Mouse (Mus musculus) CH12.LX (cell line): ENCODE results near the gene Prr13.

Source experiments
- BHLHE40 ChIP-seq: IDR thresholded peaks from 2 replicates; pipeline ENCODE4 v1.6.1; 2011; ENCODE audit warnings: mild to moderate bottlenecking, low read depth, low read length, improper control_type of control experiment
- CHD1 ChIP-seq: IDR thresholded peaks from 2 replicates; pipeline ENCODE4 v1.6.1; 2012; ENCODE audit warnings: low read depth, low read length, improper control_type of control experiment, inconsistent platforms
- CHD2 ChIP-seq: IDR thresholded peaks from 2 replicates; pipeline ENCODE4 v1.6.1; 2011; ENCODE audit warnings: low read length, improper control_type of control experiment
- CTCF ChIP-seq, 2 experiments: IDR thresholded peaks in 1 of 2; conservative IDR thresholded peaks in 1 of 2; 2 replicates each; pipeline ENCODE4 v1.5.1; 2011 to 2012; ENCODE audit warnings: low read depth in 2 of 2, low read length in 2 of 2, improper control_type of control experiment in 1 of 2, inconsistent platforms in 1 of 2, mild to moderate bottlenecking in 1 of 2, moderate library complexity in 1 of 2
- GABPA ChIP-seq: IDR thresholded peaks from 2 replicates; pipeline ENCODE4 v1.6.1; 2012; ENCODE audit warnings: low read depth, low read length, improper control_type of control experiment, inconsistent platforms; ENCODE audit not compliant: insufficient replicate concordance
- HCFC1 ChIP-seq: IDR thresholded peaks from 2 replicates; pipeline ENCODE4 v1.6.1; 2012; ENCODE audit warnings: low read depth, mild to moderate bottlenecking, inconsistent platforms, low read length, improper control_type of control experiment
- MAFK ChIP-seq: IDR thresholded peaks from 2 replicates; pipeline ENCODE4 v1.6.1; 2011; ENCODE audit warnings: low read length, improper control_type of control experiment; ENCODE audit not compliant: insufficient replicate concordance
- MAX ChIP-seq: IDR thresholded peaks from 2 replicates; pipeline ENCODE4 v1.6.1; 2011; ENCODE audit warnings: low read length, improper control_type of control experiment
- MEF2A ChIP-seq: IDR thresholded peaks from 2 replicates; pipeline ENCODE4 v1.6.1; 2014; ENCODE audit warnings: low read depth, mild to moderate bottlenecking, inconsistent platforms, low read length, improper control_type of control experiment, borderline replicate concordance
- NELFE ChIP-seq: IDR thresholded peaks from 2 replicates; pipeline ENCODE4 v1.6.1; 2011; ENCODE audit warnings: low read depth, low read length, improper control_type of control experiment
- POLR2A ChIP-seq: IDR thresholded peaks from 2 replicates; pipeline ENCODE4 v1.6.1; 2011; ENCODE audit warnings: low read depth, mild to moderate bottlenecking, improper control_type of control experiment, low read length
- SIN3A ChIP-seq: IDR thresholded peaks from 2 replicates; pipeline ENCODE4 v1.6.1; 2012; ENCODE audit warnings: low read length, improper control_type of control experiment, inconsistent platforms
- TBP ChIP-seq: conservative IDR thresholded peaks from 2 replicates; pipeline ENCODE4 v1.6.1; 2011; ENCODE audit warnings: low read depth, low read length, improper control_type of control experiment
- TCF12 ChIP-seq: IDR thresholded peaks from 2 replicates; pipeline ENCODE4 v1.6.1; 2014; ENCODE audit warnings: low read depth, mild to moderate bottlenecking, inconsistent platforms, low read length, improper control_type of control experiment

- TF ChIP-seq CHD2 (peak; percentile 75), HCFC1 (peak; percentile 76), SIN3A (peak; percentile 96), CTCF (conservative IDR thresholded peaks at IDR 0.05 in 1 of 2, IDR thresholded peaks at IDR 0.05 in 1 of 2; ENCODE audit: low read depth in 2 of 2, low read length in 2 of 2) (peak in 1 of 2 experiments; percentile 56; a peak in 2 of 4 replicates), TBP (no peak), POLR2A (peak; percentile 64), MEF2A (no peak), NELFE (no peak), GABPA (no peak), TCF12 (no peak), MAFK (no peak), CHD1 (no peak), BHLHE40 (no peak), MAX (no peak)
Observed at GRCm38 (mm10) chr15:102470605-102471294, 11.9 kb downstream of the Prr13 start.
